Mouse (Mus musculus): ENCODE data around the gene Rpl23a. TPM values are rescaled to one million over a fixed set of nuclear protein-coding genes. Genes with fewer than 3 reads are reported as not detected.

Gene Rpl23a
- total and polyA plus RNA-seq, 3 experiments = 2,892 to 4,112 TPM; not detected in 1

DNA sequence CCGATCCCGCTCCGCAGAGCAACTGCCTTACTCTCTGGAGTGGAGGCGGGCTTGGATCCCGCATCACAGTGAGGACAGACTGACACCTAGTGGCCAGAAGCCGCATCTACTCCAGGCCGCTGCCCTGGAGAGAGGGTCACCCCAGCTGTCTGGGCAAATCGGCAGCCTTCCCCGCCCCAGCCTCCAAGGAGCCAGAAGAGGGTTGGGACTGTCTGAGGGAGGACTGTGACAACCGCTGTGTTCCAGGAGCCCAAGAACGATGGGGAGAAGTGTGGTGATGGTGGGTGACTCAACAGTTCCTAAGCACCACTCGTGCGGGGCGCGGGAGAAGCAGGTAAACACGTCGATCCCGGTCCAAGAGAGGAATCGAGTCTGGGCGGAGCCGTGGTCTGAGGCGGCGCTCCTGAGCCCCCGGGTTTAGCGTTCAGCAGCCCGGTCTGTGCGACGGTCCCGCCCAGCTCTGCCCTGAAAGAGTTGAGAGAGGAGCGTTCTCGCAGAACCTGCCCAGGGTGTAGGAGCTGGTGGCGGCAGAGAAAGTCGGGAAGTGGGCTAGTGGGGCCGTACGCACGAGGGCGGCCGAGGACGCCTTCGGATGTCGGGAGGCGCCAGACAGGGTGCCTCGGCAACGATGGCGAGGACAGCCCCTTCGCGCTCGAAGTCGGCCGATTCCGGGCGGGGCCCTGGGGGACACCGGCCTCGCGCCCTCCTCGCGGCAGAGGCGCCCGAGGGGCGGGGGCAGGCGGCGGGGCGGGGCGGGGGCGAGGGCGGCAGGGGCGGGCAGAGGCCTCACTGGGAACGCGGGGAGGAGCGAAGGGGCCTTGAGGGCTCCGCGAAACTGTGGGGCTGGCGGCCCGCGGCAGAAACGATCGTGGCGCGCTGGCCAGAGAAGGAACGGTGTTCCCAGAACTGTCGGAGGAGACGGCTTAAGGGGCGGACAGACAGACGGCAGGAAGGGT lies 5.2 kb downstream of the Rpl23a start:
- Histone ChIP-seq H3K27ac (ENCODE audit: control insufficient read depth, low read depth, low read length) (peak overlapping the region; percentile 96), H3K79me2 (ENCODE audit: control insufficient read depth, insufficient read depth, low read length, poor library complexity) (peaks cover 29% of the 10 kb centered on the region), H3K4me3 (ENCODE audit: control insufficient read depth in 1 of 2, insufficient read depth in 1 of 2, low read depth in 2 of 2, low read length in 2 of 2) (peak overlapping the region; percentile 67 to 81), H3K27me3 (ENCODE audit: control insufficient read depth in 1 of 2, insufficient read depth in 2 of 2, low read length in 2 of 2) (no peaks in the 10 kb centered on the region), H3K9me3 (replicated peaks; ENCODE audit: insufficient read depth, low read length) (no peaks in the 10 kb centered on the region), H3K9ac (ENCODE audit: control insufficient read depth, low read depth, low read length, poor library complexity, severe bottlenecking) (peak overlapping the region; percentile 92), H3K4me1 (ENCODE audit: control insufficient read depth in 1 of 2, insufficient read depth in 2 of 2, low read length in 2 of 2) (peaks cover 4 to 19% of the 10 kb centered on the region in 2 experiments; a peak in 2 of 4 replicates), H3K36me3 (ENCODE audit: control insufficient read depth in 1 of 2, insufficient read depth in 2 of 2, low read length in 2 of 2) (peaks cover 12 to 32% of the 10 kb centered on the region in 2 experiments)
- peak; percentile 98 for DNase-seq (ENCODE audit: low read depth, low spot score)
- TF ChIP-seq USF2 (IDR thresholded peaks at IDR 0.05; ENCODE audit: borderline replicate concordance in 1 of 2, insufficient read depth in 1 of 2, low read depth in 1 of 2, low read length in 2 of 2) (no peak), NELFE (IDR thresholded peaks at IDR 0.05; ENCODE audit: low read depth, low read length) (peak; percentile 81), ETS1 (IDR thresholded peaks at IDR 0.05; ENCODE audit: low read depth, low read length) (peak; percentile 6), GATA1 (IDR thresholded peaks at IDR 0.05; ENCODE audit: low read depth, low read length) (no peak), NRF1 (IDR thresholded peaks at IDR 0.05; ENCODE audit: insufficient read depth, low read depth, low read length, poor library complexity, severe bottlenecking) (0 out of 2 replicates have a peak, but pooled peaks have one; percentile 22), ELF1 (IDR thresholded peaks at IDR 0.05; ENCODE audit: low read depth, low read length) (peak; percentile 23), CHD2 (IDR thresholded peaks at IDR 0.05; ENCODE audit: low read length) (no peak), RCOR1 (IDR thresholded peaks at IDR 0.05; ENCODE audit: low read depth, low read length) (no peak; the same call in 1 of the 2 replicates), MYB (IDR thresholded peaks at IDR 0.05; ENCODE audit: low read depth, low read length) (no peak), ZKSCAN1 (IDR thresholded peaks at IDR 0.05; ENCODE audit: low read depth, low read length) (no peak), MYC (IDR thresholded peaks at IDR 0.05; ENCODE audit: low read depth, low read length) (peak; percentile 26; the same call in 1 of the 2 replicates), MXI1 (IDR thresholded peaks at IDR 0.05; ENCODE audit: low read depth, low read length) (peak; percentile 74), ZMIZ1 (IDR thresholded peaks at IDR 0.05; ENCODE audit: low read depth, low read length) (peak; percentile 81), MAFK (IDR thresholded peaks at IDR 0.05; ENCODE audit: borderline replicate concordance, low read depth, low read length) (no peak), BHLHE40 (IDR thresholded peaks at IDR 0.05; ENCODE audit: borderline replicate concordance, low read depth, low read length) (no peak), MAZ (IDR thresholded peaks at IDR 0.05; ENCODE audit: low read depth, low read length) (peak; percentile 64; the same call in 1 of the 2 replicates), RAD21 (IDR thresholded peaks at IDR 0.05; ENCODE audit: low read depth, low read length) (peak; percentile 97), CTCF (IDR thresholded peaks at IDR 0.05 in 2 of 3, conservative IDR thresholded peaks at IDR 0.05 in 1 of 3; ENCODE audit: control insufficient read depth in 1 of 3, insufficient read depth in 1 of 3, low read depth in 2 of 3, low read length in 3 of 3, poor library complexity in 1 of 3, severe bottlenecking in 1 of 3) (peak; percentile 94 to 99 (median 99)), TBP (IDR thresholded peaks at IDR 0.05; ENCODE audit: low read depth, low read length) (peak; percentile 10; the same call in 1 of the 2 replicates), SMC3 (IDR thresholded peaks at IDR 0.05; ENCODE audit: low read depth, low read length) (peak; percentile 83), MEF2A (IDR thresholded peaks at IDR 0.05; ENCODE audit: extremely low read depth, insufficient replicate concordance, low read depth, low read length, poor library complexity, severe bottlenecking) (no peak), MAX (IDR thresholded peaks at IDR 0.05; ENCODE audit: low read length) (0 out of 2 replicates have a peak, but pooled peaks have one; percentile 8), KAT2A (conservative IDR thresholded peaks at IDR 0.05; ENCODE audit: low read depth, low read length) (no peak), POLR2A (IDR thresholded peaks at IDR 0.05; ENCODE audit: control insufficient read depth in 1 of 2, insufficient read depth in 1 of 2, low read depth in 1 of 2, low read length in 2 of 2, poor library complexity in 1 of 2) (peak; percentile 63 to 72; a peak in 3 of 4 replicates), UBTF (IDR thresholded peaks at IDR 0.05; ENCODE audit: borderline replicate concordance, insufficient read depth, low read depth, low read length) (peak; percentile 10; the same call in 1 of the 2 replicates), ZC3H11A (IDR thresholded peaks at IDR 0.05; ENCODE audit: low read depth, low read length) (peak; percentile 78), SIN3A (IDR thresholded peaks at IDR 0.05; ENCODE audit: low read length) (peak; percentile 89), GABPA (IDR thresholded peaks at IDR 0.05; ENCODE audit: low read depth, low read length) (0 out of 2 replicates have a peak, but pooled peaks have one; percentile 17), USF1 (IDR thresholded peaks at IDR 0.05; ENCODE audit: low read depth, low read length) (0 out of 2 replicates have a peak, but pooled peaks have one; percentile 3), CHD1 (IDR thresholded peaks at IDR 0.05; ENCODE audit: low read depth, low read length) (peak; percentile 29; the same call in 1 of the 2 replicates), EP300 (IDR thresholded peaks at IDR 0.05; ENCODE audit: low read depth in 1 of 2, low read length in 2 of 2) (no peak; a peak in 1 of 4 replicates), HCFC1 (IDR thresholded peaks at IDR 0.05; ENCODE audit: low read depth, low read length) (no peak), POLR2AphosphoS2 (IDR thresholded peaks at IDR 0.05; ENCODE audit: low read length) (no peak), POLR2AphosphoS5 (IDR thresholded peaks at IDR 0.05; ENCODE audit: borderline replicate concordance, low read depth, low read length) (no peak)
